Mouse (Mus musculus) G1E (cell line): ENCODE measurements around the gene Mb.

Source experiments
- CTCF ChIP-seq: IDR thresholded peaks from 2 replicates; pipeline ENCODE4 v1.5.1; 2012; ENCODE audit warnings: low read depth, low read length, inconsistent platforms, mixed read lengths
- GATA1 ChIP-seq: IDR thresholded peaks from 2 replicates; pipeline ENCODE4 v1.6.1; 2012; ENCODE audit warnings: borderline replicate concordance, low read length, inconsistent platforms, mixed read lengths
- GATA2 ChIP-seq: IDR thresholded peaks from 2 replicates; pipeline ENCODE4 v1.6.1; 2012; ENCODE audit warnings: low read depth, low read length, inconsistent platforms, borderline replicate concordance
- POLR2AphosphoS5 ChIP-seq: IDR thresholded peaks from 2 replicates; pipeline ENCODE4 v1.6.1; 2012; ENCODE audit warnings: low read depth, low read length, inconsistent platforms; ENCODE audit not compliant: insufficient replicate concordance
- TAL1 ChIP-seq: conservative IDR thresholded peaks from 2 replicates; pipeline ENCODE4 v1.6.1; 2012; ENCODE audit warnings: low read depth, low read length, inconsistent platforms, mixed read lengths

GRCm38 (mm10) chr15:77077906-77078305 is 27.4 kb upstream of the Mb start:
- no peak for TF ChIP-seq CTCF
- no peak for TF ChIP-seq GATA1
- TF ChIP-seq POLR2AphosphoS5, result no peak
- TF ChIP-seq TAL1, result no peak
- no peak for TF ChIP-seq GATA2
